Mouse (Mus musculus) midbrain, postnatal 0 days (tissue): Measurements from ENCODE around the gene Mlxip. TPM values are rescaled to one million over a fixed set of nuclear protein-coding genes. Genes with fewer than 3 reads are reported as not detected.

Experiments
- ATAC-seq: fragments of 200-750 bp; cut with Nextera tagmentation; 2 replicates; pipeline ENCODE4 v1.8.0; 2017; ENCODE audit warnings: moderate number of reproducible peaks, mild to moderate bottlenecking, moderate TSS enrichment, moderate library complexity; ENCODE audit not compliant: low FRiP score
- DNase-seq: peaks from one replicate; pipeline ENCODE4 v3.0.0-alpha.2; 2015; ENCODE audit warnings: low spot score
- H3K27ac ChIP-seq: fragments of 300-500 bp; sonication (generic); 2 replicates; pipeline ENCODE4 v1.5.1; 2014; ENCODE audit warnings: low read depth, mild to moderate bottlenecking, low read length, mixed read lengths
- H3K27me3 ChIP-seq: fragments of 300-500 bp; sonication (generic); 2 replicates; pipeline ENCODE4 v1.6.1; 2014; ENCODE audit warnings: low read length, control low read depth, mixed read lengths; ENCODE audit not compliant: insufficient read depth
- H3K36me3 ChIP-seq: fragments of 300-500 bp; sonication (generic); 2 replicates; pipeline ENCODE4 v1.6.1; 2014; ENCODE audit warnings: low read length, control low read depth, mixed read lengths; ENCODE audit not compliant: insufficient read depth
- H3K4me1 ChIP-seq: fragments of 300-500 bp; sonication (generic); 2 replicates; pipeline ENCODE4 v1.6.1; 2014; ENCODE audit warnings: mild to moderate bottlenecking, control low read depth, antibody characterized with exemption, low read length, mixed read lengths; ENCODE audit not compliant: insufficient read depth
- H3K4me2 ChIP-seq: fragments of 300-500 bp; sonication (generic); 2 replicates; pipeline ENCODE4 v1.6.1; 2014; ENCODE audit warnings: low read depth, mild to moderate bottlenecking, low read length, mixed read lengths; ENCODE audit not compliant: poor library complexity, severe bottlenecking
- H3K4me3 ChIP-seq: fragments of 300-500 bp; sonication (generic); 2 replicates; pipeline ENCODE4 v1.5.1; 2014; ENCODE audit warnings: low read depth, mild to moderate bottlenecking, low read length, moderate library complexity
- H3K9ac ChIP-seq: fragments of 300-500 bp; sonication (generic); replicated peaks from 2 replicates; pipeline ENCODE4 v1.6.1; 2014; ENCODE audit warnings: mild to moderate bottlenecking, low read length, moderate library complexity, mixed read lengths; ENCODE audit not compliant: poor library complexity, severe bottlenecking
- H3K9me3 ChIP-seq: fragments of 300-500 bp; sonication (generic); 2 replicates; pipeline ENCODE4 v1.6.1; 2016; ENCODE audit warnings: low read length, control low read depth
- CTCF ChIP-seq: IDR thresholded peaks from 2 replicates; pipeline ENCODE4 v1.5.1; 2016; ENCODE audit warnings: antibody characterized with exemption, mild to moderate bottlenecking
- WGBS: fragments of 180-500 bp; shearing (Covaris S2); extraction: QIAGEN DNeasy Blood & Tissue Kit; methylation state at CpG from one replicate; pipeline ENCODE4 v1.1.7; 2014; 5-methylcytosine and 5-hydroxymethylcytosine counted together
- polyA plus RNA-seq: library from polyadenylated mRNA; unstranded; fragments of >200 nt; fragmentation: Nextera tagmentation; extraction: Ambion mirVana; gene quantifications from 2 replicates; pipeline ENCODE4 v1.2.1, GENCODE M21; 2015
- total RNA-seq: library from RNA; depleted of rRNA; stranded (reverse); fragments of >200 nt; gene quantifications from 2 replicates; pipeline ENCODE4 v1.2.3, GENCODE M21; 2014

Mlxip gene
- total and polyA plus RNA-seq, 2 experiments from 2014 or later: 11.3 to 16.6 TPM

DNA sequence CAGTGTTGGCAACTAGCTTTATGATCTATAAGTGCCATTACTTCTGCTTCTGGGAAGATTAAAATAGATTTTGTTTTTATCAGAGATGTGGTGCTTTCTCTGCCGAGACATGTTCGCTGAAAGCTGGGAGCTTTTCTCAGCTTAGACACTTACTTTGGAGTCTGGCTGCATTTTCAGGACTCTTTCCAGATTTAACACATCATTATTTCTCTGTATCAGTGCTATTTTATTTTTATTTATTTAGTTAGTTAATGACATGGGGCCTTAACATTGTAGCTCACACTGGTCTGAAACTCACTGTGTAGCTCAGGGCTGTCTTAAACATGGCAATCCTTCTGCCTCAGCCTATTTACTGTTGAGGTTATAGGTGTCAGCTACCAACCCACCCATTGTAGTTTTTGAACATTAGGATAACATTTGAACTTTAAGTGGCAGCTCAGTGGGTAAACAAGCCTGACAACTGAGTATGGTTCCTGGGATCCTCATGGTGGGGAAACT, 19.3 kb downstream of the Mlxip start:
- Histone ChIP-seq H3K36me3 (no peaks in the 10 kb centered on the region; the same call in 1 of the 2 replicates), H3K4me2 (no peak overlapping the region), H3K4me1 (no peaks in the 10 kb centered on the region), H3K9me3 (no peaks in the 10 kb centered on the region), H3K27ac (no peak overlapping the region), H3K9ac (no peak overlapping the region), H3K4me3 (no peak overlapping the region), H3K27me3 (no peaks in the 10 kb centered on the region)
- DNase-seq (no peak), ATAC-seq (no peak)
- no peak for TF ChIP-seq CTCF
- WGBS: 86% methylated on average over 2 of the region's 2 CpGs

DNA sequence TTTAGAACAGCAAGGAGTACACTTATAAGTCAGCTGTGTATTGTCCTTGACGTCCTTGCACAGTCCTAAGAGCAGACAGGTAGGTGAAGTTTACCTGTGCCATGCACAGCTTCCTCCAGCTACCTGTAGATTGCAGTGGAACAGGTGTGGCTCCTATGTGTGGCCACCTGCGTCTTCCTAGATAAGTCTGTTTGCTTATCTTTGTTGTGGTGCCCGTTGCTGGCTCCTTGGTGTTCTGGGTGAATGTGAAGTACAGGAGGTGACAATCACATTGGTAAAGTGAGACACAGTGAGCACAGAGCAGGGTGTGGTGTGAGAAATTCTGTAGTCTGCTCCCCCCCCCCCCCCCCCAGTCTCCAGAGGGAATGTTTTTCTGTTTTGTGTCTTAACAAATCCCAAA, 21.6 kb downstream of the Mlxip start:
- TF ChIP-seq CTCF: no peak
- Histone ChIP-seq H3K9ac (no peak overlapping the region), H3K27ac (no peak overlapping the region), H3K36me3 (no peaks in the 10 kb centered on the region), H3K4me2 (no peak overlapping the region), H3K4me3 (no peak overlapping the region), H3K27me3 (no peaks in the 10 kb centered on the region), H3K4me1 (no peaks in the 10 kb centered on the region), H3K9me3 (no peaks in the 10 kb centered on the region)
- DNase-seq (no peak), ATAC-seq (no peak)
- 83% methylated on average over 3 of the region's 3 CpGs for WGBS

- no peaks in the 10 kb centered on the region for H3K27me3 ChIP-seq
- no peak overlapping the region for H3K4me2 ChIP-seq
- H3K27ac ChIP-seq: no peak overlapping the region
- DNase-seq (no peak), ATAC-seq (no peak)
- no peaks in the 10 kb centered on the region for H3K36me3 ChIP-seq
- H3K9me3 ChIP-seq: no peaks in the 10 kb centered on the region
- H3K4me1 ChIP-seq: no peaks in the 10 kb centered on the region
- WGBS: 76% methylated on average over 8 of the region's 8 CpGs
- H3K9ac ChIP-seq: no peak overlapping the region
- TF ChIP-seq CTCF: no peak
- no peak overlapping the region for H3K4me3 ChIP-seq
These were observed 22.2 kb downstream of the Mlxip start for GRCm38 (mm10) chr5:123416566-123417518.

DNA sequence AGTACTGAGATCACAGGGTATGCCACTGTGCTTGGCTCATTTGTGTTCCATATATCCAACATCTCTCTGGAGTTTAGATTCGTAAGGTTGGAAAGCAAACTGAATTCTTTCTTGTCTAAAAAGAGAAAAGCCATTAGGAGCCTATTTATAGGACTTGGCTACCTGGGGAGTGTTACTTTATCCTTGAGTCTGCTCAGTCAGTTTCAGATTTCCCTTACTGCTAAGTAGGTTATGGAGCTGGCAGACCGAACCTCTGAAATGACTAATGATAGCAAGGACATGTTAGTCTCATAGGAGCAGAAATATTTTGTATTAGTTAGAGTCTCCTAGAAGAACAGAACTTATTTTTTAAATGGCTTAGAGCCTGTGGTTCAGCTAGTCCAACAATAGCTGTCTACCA, 29.3 kb downstream of the Mlxip start:
- Histone ChIP-seq H3K9ac (no peak overlapping the region), H3K4me1 (no peaks in the 10 kb centered on the region), H3K27me3 (no peaks in the 10 kb centered on the region), H3K9me3 (no peaks in the 10 kb centered on the region), H3K4me2 (no peak overlapping the region), H3K36me3 (0 out of 2 replicates have a peak, but pooled peaks cover 3% of the 10 kb centered on the region), H3K27ac (no peak overlapping the region), H3K4me3 (no peak overlapping the region)
- DNase-seq (peak; percentile 40), ATAC-seq (no peak)
- 63% methylated on average over 2 of the region's 2 CpGs for WGBS
- no peak for TF ChIP-seq CTCF

DNA sequence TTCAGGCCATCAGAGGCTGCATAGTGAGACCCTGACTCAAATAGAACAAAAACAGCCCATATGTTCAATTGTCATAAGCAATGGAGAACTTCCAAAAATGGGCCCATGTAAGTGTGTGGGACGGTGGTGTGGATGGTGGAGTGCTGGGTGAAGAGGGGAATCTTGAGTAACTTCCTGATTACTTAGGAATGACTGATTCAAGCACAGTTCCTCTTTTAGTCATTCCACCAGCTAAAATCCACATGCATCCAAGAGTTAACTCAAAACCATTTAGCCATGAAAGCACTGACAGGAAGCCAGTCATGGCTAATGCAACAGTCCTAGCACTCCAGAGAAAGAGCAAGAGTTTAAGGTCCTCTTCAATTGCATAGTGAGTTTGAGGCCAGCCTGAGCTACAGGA, 33.0 kb downstream of the Mlxip start:
- no peak overlapping the region for H3K27ac ChIP-seq
- no peak overlapping the region for H3K4me3 ChIP-seq
- no peaks in the 10 kb centered on the region for H3K27me3 ChIP-seq
- no peak overlapping the region for H3K9ac ChIP-seq
- no peak for TF ChIP-seq CTCF
- no peaks in the 10 kb centered on the region for H3K4me1 ChIP-seq
- 93% methylated on average over 1 of the region's 1 CpGs for WGBS
- DNase-seq (no peak), ATAC-seq (no peak)
- H3K36me3 ChIP-seq: 0 out of 2 replicates have a peak, but pooled peaks cover 3% of the 10 kb centered on the region
- no peak overlapping the region for H3K4me2 ChIP-seq
- no peaks in the 10 kb centered on the region for H3K9me3 ChIP-seq
